Mouse (Mus musculus): ENCODE results near the gene Taf9b. TPM values are rescaled to one million over a fixed set of nuclear protein-coding genes. Genes with fewer than 3 reads are reported as not detected.

The Taf9b gene
- polyA plus RNA-seq (2012; rRNA removed) (7.8 and 8.2 TPM in 2 replicates), polyA plus RNA-seq (2014; fragmentation: Nextera tagmentation; extraction: Ambion mirVana) (8.1 and 10.6 TPM in 2 replicates)

DNA sequence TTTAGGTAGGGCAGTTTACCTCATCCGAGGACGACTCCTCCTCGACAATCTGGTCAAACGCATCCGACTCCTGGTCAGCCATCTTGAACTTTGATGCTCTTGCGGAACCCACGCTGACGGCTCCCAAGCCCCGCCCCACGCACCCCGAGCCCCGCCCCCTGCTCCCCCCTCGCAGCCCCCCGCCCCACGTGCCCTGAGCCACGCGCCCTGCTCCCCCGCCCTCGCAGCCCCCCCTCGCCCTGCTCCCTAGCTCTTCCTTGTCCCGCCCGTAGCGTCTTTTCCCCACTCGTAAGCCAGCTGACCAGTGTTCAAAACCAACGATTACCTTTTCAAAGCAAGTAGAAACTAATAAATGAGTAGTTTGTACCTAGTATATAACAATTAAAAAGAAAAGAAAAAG, at the start of gene Taf9b:
Gene Taf9b (minus strand): TSS at position 101 of the 400 bp plus-strand sequence.
- Histone ChIP-seq H3K9me3 (ENCODE audit: control insufficient read depth, low read length) (no peaks in the 10 kb centered on the region), H3K27me3 (ENCODE audit: control insufficient read depth, insufficient read depth, low read length) (no peaks in the 10 kb centered on the region), H3K4me2 (replicated peaks; ENCODE audit: low read depth, low read length, severe bottlenecking) (peak within 1 kb of the TSS; percentile 45), H3K4me3 (replicated peaks; ENCODE audit: low read length) (peak within 1 kb of the TSS; percentile 51), H3K4me1 (ENCODE audit: control insufficient read depth, insufficient read depth, low read length) (no peaks in the 10 kb centered on the region), H3K27ac (replicated peaks; ENCODE audit: low read depth, low read length) (no peak within 1 kb of the TSS), H3K9ac (ENCODE audit: low read depth, low read length, severe bottlenecking) (no peak within 1 kb of the TSS; the same call in 1 of the 2 replicates), H3K36me3 (ENCODE audit: control insufficient read depth, insufficient read depth, low read length) (no peaks in the 10 kb centered on the region)
- DNase-seq (ENCODE audit: low spot score) = no peak
- WGBS = 86% methylated on average over 25 of the region's 25 CpGs
- TF ChIP-seq POLR2A (IDR thresholded peaks at IDR 0.05; ENCODE audit: borderline replicate concordance, extremely low read depth, insufficient read depth, insufficient read length) = no peak
- no peak for ATAC-seq (ENCODE audit: low FRiP score, low read depth)

DNA sequence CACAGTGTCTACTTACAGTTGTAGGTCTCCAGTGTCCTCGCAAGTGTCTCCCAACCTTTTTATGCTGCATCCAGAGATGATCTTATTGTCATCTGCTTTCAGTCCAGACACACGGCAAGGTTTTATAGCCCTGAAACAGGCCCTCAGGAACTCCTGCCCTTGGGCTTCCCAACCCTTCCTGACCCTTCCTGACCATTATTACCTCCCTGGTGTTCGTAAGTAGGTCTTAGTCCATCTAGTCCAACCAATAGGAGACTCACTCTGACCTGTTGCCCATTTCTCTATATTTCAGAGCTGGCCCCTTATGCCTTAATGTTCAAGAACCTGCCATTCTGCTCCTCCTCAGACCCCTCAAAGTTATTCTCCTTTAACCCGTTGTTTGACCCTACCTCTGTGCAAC, 34.3 kb upstream of the Taf9b start, which contains the start of gene Fnd3c2:
Gene Fnd3c2 (minus strand): TSS at position 101 of the 400 bp plus-strand sequence.
- no peak within 1 kb of the TSS for H3K27ac ChIP-seq (replicated peaks; ENCODE audit: low read depth, low read length)
- DNase-seq (ENCODE audit: low spot score) = no peak
- ATAC-seq (ENCODE audit: low FRiP score, low read depth) = no peak
- H3K27me3 ChIP-seq (ENCODE audit: control insufficient read depth, insufficient read depth, low read length) = no peaks in the 10 kb centered on the region
- TF ChIP-seq POLR2A (IDR thresholded peaks at IDR 0.05; ENCODE audit: borderline replicate concordance, extremely low read depth, insufficient read depth, insufficient read length) = no peak
- H3K36me3 ChIP-seq (ENCODE audit: control insufficient read depth, insufficient read depth, low read length) = no peaks in the 10 kb centered on the region
- WGBS = 87% methylated on average over 4 of the region's 4 CpGs
- no peak within 1 kb of the TSS for H3K4me3 ChIP-seq (replicated peaks; ENCODE audit: low read length)
- no peak within 1 kb of the TSS for H3K9ac ChIP-seq (ENCODE audit: low read depth, low read length, severe bottlenecking)
- no peaks in the 10 kb centered on the region for H3K4me1 ChIP-seq (ENCODE audit: control insufficient read depth, insufficient read depth, low read length)
- H3K9me3 ChIP-seq (ENCODE audit: control insufficient read depth, low read length) = no peaks in the 10 kb centered on the region
- H3K4me2 ChIP-seq (replicated peaks; ENCODE audit: low read depth, low read length, severe bottlenecking) = no peak within 1 kb of the TSS

DNA sequence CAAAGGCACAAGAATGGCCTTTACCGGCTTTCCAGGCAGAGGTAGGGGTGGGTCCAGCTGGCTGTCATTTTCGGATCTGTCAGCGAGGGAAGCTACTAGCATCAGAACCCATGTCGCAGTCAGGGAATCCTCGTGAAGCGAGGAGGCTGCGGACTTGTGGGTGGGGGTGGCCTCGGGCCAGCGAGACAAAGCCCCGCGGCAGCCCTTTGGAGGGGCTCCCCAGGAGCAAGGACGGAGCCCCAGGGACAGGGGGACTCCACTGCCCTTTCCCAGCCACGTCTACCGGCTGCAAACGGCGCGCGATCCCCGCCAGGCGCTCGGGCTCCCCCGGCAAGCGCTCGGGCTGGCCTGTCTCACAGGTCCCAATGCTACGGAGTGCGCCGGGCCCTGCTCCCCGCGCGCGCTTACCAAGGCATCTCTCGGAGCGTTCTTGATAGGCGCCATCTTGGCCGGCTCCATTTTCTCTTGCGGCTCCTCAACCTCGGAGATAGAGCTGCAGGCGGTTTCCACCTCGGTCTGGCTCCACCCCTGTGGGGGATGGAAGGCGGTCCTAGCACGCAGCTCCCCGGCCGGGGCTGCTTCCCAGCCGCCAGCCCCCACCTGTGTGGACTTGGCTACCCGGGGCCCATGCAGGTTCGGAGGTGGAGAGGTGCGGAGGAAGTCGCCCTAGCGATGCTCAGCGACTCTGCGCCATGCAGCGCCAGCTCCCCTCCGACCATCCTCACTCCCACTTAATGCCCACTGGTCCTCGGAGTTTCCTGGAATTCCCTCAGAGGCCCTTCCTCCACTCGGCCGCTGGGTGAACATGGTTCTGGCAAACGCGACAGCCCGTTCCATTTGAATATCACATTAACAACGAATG, 1.6 kb downstream of the Taf9b start:
- Histone ChIP-seq H3K27ac (replicated peaks; ENCODE audit: low read depth, low read length) (peak overlapping the region; percentile 79), H3K4me1 (ENCODE audit: control insufficient read depth, insufficient read depth, low read length) (no peaks in the 10 kb centered on the region), H3K9me3 (ENCODE audit: control insufficient read depth, low read length) (no peaks in the 10 kb centered on the region)

DNA sequence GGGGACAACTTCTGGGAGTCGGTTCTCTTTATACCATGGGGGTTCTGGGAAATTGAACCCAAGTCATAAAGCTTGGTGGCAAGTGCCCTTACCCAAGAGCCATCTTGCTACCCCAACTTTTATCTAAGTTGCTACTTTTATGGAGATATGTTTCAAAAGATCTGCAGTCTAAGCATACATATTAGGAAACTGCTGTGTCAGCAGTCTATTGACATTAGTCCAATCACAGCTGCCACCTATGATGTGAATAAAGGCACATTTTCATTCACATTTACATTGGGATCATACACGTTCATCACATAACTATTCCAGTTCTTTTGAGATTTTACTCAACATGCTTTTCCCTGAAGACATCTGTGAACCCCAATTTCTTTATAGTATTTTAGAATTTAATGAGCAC, 11.9 kb downstream of the Taf9b start:
- Histone ChIP-seq H3K4me3 (replicated peaks; ENCODE audit: low read length) (no peak overlapping the region), H3K4me1 (ENCODE audit: control insufficient read depth, insufficient read depth, low read length) (no peaks in the 10 kb centered on the region), H3K9ac (ENCODE audit: low read depth, low read length, severe bottlenecking) (no peak overlapping the region), H3K27me3 (ENCODE audit: control insufficient read depth, insufficient read depth, low read length) (no peaks in the 10 kb centered on the region), H3K36me3 (ENCODE audit: control insufficient read depth, insufficient read depth, low read length) (peaks cover 12% of the 10 kb centered on the region), H3K4me2 (replicated peaks; ENCODE audit: low read depth, low read length, severe bottlenecking) (no peak overlapping the region), H3K27ac (replicated peaks; ENCODE audit: low read depth, low read length) (no peak overlapping the region), H3K9me3 (ENCODE audit: control insufficient read depth, low read length) (no peaks in the 10 kb centered on the region)
- TF ChIP-seq POLR2A (IDR thresholded peaks at IDR 0.05; ENCODE audit: borderline replicate concordance, extremely low read depth, insufficient read depth, insufficient read length) = no peak
- no peak for DNase-seq (ENCODE audit: low spot score)
- WGBS = 81% methylated on average over 2 of the region's 2 CpGs
- ATAC-seq (ENCODE audit: low FRiP score, low read depth) = no peak

More for the DNA sequence above, 1.6 kb downstream of the Taf9b start:
- peak overlapping the region; percentile 45 for H3K4me2 ChIP-seq (replicated peaks; ENCODE audit: low read depth, low read length, severe bottlenecking)
- TF ChIP-seq POLR2A (IDR thresholded peaks at IDR 0.05; ENCODE audit: borderline replicate concordance, extremely low read depth, insufficient read depth, insufficient read length) = no peak
- peak overlapping the region; percentile 51 for H3K4me3 ChIP-seq (replicated peaks; ENCODE audit: low read length)
- peak; percentile 68 for DNase-seq (ENCODE audit: low spot score)
- ATAC-seq (ENCODE audit: low FRiP score, low read depth) = peak; percentile 95
- peak overlapping the region; percentile 79 for H3K9ac ChIP-seq (ENCODE audit: low read depth, low read length, severe bottlenecking)
- WGBS = 21% methylated on average over 38 of the region's 60 CpGs
- H3K27me3 ChIP-seq (ENCODE audit: control insufficient read depth, insufficient read depth, low read length) = no peaks in the 10 kb centered on the region
- no peaks in the 10 kb centered on the region for H3K36me3 ChIP-seq (ENCODE audit: control insufficient read depth, insufficient read depth, low read length)

DNA sequence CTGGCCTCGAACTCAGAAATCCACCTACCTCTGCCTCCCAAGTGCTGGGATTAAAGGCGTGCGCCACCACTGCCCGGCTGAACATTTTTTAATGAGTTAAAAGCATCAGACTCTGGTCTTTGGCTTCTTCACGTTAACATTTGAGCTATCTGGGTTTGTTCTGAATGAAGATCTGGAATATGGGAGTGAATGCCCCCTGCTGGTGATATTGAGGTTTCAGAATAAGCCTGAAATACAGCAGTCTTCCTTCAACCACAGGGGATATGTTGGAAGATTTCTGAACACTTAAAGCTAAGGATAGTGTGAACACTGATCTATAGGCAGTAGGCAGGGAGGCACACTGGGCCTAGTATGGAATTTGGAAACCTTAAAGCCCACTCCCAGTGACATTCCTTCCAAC, 22.1 kb downstream of the Taf9b start:
- Histone ChIP-seq H3K4me1 (ENCODE audit: control insufficient read depth, insufficient read depth, low read length) (no peaks in the 10 kb centered on the region), H3K27me3 (ENCODE audit: control insufficient read depth, insufficient read depth, low read length) (no peaks in the 10 kb centered on the region), H3K9ac (ENCODE audit: low read depth, low read length, severe bottlenecking) (no peak overlapping the region), H3K9me3 (ENCODE audit: control insufficient read depth, low read length) (no peaks in the 10 kb centered on the region), H3K27ac (replicated peaks; ENCODE audit: low read depth, low read length) (no peak overlapping the region), H3K36me3 (ENCODE audit: control insufficient read depth, insufficient read depth, low read length) (peaks cover 56% of the 10 kb centered on the region), H3K4me3 (replicated peaks; ENCODE audit: low read length) (no peak overlapping the region), H3K4me2 (replicated peaks; ENCODE audit: low read depth, low read length, severe bottlenecking) (no peak overlapping the region)
- no peak for TF ChIP-seq POLR2A (IDR thresholded peaks at IDR 0.05; ENCODE audit: borderline replicate concordance, extremely low read depth, insufficient read depth, insufficient read length)
- DNase-seq (ENCODE audit: low spot score) = no peak
- ATAC-seq (ENCODE audit: low FRiP score, low read depth) = no peak
- 87% methylated on average over 5 of the region's 5 CpGs for WGBS
